Mouse (Mus musculus): Measurements from ENCODE around the gene Mrpl42. TPM values are rescaled to one million over a fixed set of nuclear protein-coding genes. Genes with fewer than 3 reads are reported as not detected.

The Mrpl42 gene
- polyA plus RNA-seq, 1 experiment from 2014 or later: 295 TPM

DNA sequence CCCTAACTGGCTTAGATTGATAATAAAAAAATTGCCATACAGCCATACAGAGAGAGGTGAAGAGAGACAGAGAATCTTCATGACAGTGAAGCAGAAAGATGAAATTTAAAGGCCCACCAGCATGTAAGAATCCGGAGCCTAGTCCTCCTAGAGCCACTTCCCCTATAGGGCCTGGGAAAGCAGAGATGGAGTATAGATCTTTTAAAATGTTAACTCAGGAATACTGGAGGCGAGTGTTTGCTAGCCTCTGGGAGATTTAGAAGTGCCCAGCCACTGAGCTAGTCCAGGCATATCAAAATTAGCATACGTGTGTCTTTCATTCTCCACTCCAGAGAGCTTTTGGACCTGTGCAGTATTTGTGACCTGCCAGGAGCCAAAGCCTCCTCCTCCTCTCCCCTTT is 7.5 kb upstream of the Mrpl42 start:
- H3K27ac ChIP-seq (ENCODE audit: low read depth, low read length): no peak overlapping the region
- ATAC-seq (ENCODE audit: insufficient read depth, low FRiP score, low TSS enrichment): no peak
- H3K4me2 ChIP-seq (ENCODE audit: low read depth): no peak overlapping the region
- no peak overlapping the region for H3K9ac ChIP-seq (ENCODE audit: low read length)
- H3K9me3 ChIP-seq (ENCODE audit: control insufficient read depth, low read length): no peaks in the 10 kb centered on the region
- no peak for DNase-seq (ENCODE audit: low spot score)
- no peaks in the 10 kb centered on the region for H3K36me3 ChIP-seq (ENCODE audit: control insufficient read depth, insufficient read depth, low read length)
- H3K4me1 ChIP-seq (ENCODE audit: control insufficient read depth, insufficient read depth, low read length): no peaks in the 10 kb centered on the region
- no peaks in the 10 kb centered on the region for H3K27me3 ChIP-seq (ENCODE audit: control insufficient read depth, insufficient read depth, low read length)
- H3K4me3 ChIP-seq (ENCODE audit: low read depth, low read length): no peak overlapping the region
- 74% methylated on average over 3 of the region's 3 CpGs for WGBS

DNA sequence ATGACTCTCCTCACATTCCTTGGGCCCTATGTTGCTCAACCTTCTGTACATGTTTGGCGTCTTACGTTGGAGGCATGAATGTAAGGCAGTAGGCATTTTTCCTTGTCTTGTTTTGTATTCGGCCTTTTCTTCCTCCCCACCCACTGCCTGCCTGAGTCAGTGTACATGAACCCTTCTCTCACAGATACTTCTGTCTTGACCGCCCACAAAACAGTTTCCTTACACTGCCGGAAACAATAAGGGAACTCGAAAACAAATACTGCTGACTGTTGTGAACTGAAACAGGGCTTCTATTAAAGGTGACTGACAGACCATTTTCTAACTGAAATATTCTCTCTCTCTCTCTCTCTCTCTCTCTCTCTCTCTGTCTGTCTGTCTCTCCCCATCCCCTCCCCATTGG is 7.1 kb upstream of the Mrpl42 start:
- H3K4me1 ChIP-seq (ENCODE audit: control insufficient read depth, insufficient read depth, low read length): no peaks in the 10 kb centered on the region
- no peak overlapping the region for H3K4me3 ChIP-seq (ENCODE audit: low read depth, low read length)
- no peak overlapping the region for H3K9ac ChIP-seq (ENCODE audit: low read length)
- ATAC-seq (ENCODE audit: insufficient read depth, low FRiP score, low TSS enrichment): no peak
- 82% methylated on average over 6 of the region's 6 CpGs for WGBS
- no peak overlapping the region for H3K27ac ChIP-seq (ENCODE audit: low read depth, low read length)
- no peak for DNase-seq (ENCODE audit: low spot score)
- no peaks in the 10 kb centered on the region for H3K36me3 ChIP-seq (ENCODE audit: control insufficient read depth, insufficient read depth, low read length)
- H3K4me2 ChIP-seq (ENCODE audit: low read depth): no peak overlapping the region
- H3K27me3 ChIP-seq (ENCODE audit: control insufficient read depth, insufficient read depth, low read length): no peaks in the 10 kb centered on the region
- no peaks in the 10 kb centered on the region for H3K9me3 ChIP-seq (ENCODE audit: control insufficient read depth, low read length)

DNA sequence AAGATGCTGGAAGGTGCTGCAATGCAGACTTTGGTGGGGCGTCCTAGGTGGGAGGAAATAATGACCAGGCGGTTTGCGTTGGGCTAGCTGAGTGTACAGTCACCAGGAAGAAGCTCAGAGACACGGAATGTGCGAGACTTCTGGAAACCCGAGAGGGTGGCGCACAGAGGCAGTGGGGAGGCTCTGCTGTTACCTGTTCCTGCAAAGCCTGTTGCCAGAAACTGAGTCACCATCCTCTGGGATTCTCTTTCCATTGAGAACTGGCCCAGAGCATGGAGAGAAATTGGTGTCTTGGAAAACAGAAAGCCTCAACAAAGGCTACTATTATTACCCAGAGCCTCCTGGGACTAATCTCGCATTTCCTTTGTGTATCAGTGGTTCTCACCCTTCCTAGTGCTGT is 6.4 kb upstream of the Mrpl42 start:
- no peaks in the 10 kb centered on the region for H3K36me3 ChIP-seq (ENCODE audit: control insufficient read depth, insufficient read depth, low read length)
- ATAC-seq (ENCODE audit: insufficient read depth, low FRiP score, low TSS enrichment): no peak

DNA sequence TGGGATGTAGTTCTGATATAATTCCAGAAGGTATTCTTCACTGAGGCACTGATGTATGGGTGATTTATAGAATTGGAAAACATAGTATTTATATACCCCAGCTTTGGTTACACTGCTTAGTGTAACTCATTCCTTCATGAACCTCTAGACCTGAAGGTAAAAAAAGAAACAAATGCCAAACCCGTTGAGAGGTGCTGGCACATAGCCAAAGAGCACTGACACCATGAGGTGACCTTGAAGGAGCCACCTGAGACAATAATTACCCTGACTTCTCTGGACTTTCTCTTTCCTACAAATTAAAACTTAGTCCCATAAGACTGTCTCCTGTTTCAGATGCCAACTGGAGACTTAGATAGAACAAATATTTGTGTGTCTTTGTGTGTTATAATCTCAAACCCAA is 2.6 kb upstream of the Mrpl42 start:
- ATAC-seq (ENCODE audit: insufficient read depth, low FRiP score, low TSS enrichment): no peak
- peaks cover 6% of the 10 kb centered on the region; the same call in 1 of the 2 replicates for H3K4me1 ChIP-seq (ENCODE audit: control insufficient read depth, insufficient read depth, low read length)
- H3K4me2 ChIP-seq (ENCODE audit: low read depth): no peak overlapping the region
- DNase-seq (ENCODE audit: low spot score): no peak
- H3K27me3 ChIP-seq (ENCODE audit: control insufficient read depth, insufficient read depth, low read length): no peaks in the 10 kb centered on the region
- 57% methylated on average over 1 of the region's 1 CpGs for WGBS
- no peaks in the 10 kb centered on the region for H3K36me3 ChIP-seq (ENCODE audit: control insufficient read depth, insufficient read depth, low read length)
- H3K4me3 ChIP-seq (ENCODE audit: low read depth, low read length): no peak overlapping the region
- H3K9ac ChIP-seq (ENCODE audit: low read length): no peak overlapping the region
- H3K27ac ChIP-seq (ENCODE audit: low read depth, low read length): no peak overlapping the region
- no peaks in the 10 kb centered on the region for H3K9me3 ChIP-seq (ENCODE audit: control insufficient read depth, low read length)

More for the DNA sequence above, 6.4 kb upstream of the Mrpl42 start:
- no peak overlapping the region for H3K4me2 ChIP-seq (ENCODE audit: low read depth)
- DNase-seq (ENCODE audit: low spot score): no peak
- H3K9me3 ChIP-seq (ENCODE audit: control insufficient read depth, low read length): no peaks in the 10 kb centered on the region
- no peak overlapping the region for H3K9ac ChIP-seq (ENCODE audit: low read length)
- 89% methylated on average over 8 of the region's 8 CpGs for WGBS
- H3K27me3 ChIP-seq (ENCODE audit: control insufficient read depth, insufficient read depth, low read length): no peaks in the 10 kb centered on the region
- no peak overlapping the region for H3K27ac ChIP-seq (ENCODE audit: low read depth, low read length)
- no peaks in the 10 kb centered on the region for H3K4me1 ChIP-seq (ENCODE audit: control insufficient read depth, insufficient read depth, low read length)
- H3K4me3 ChIP-seq (ENCODE audit: low read depth, low read length): no peak overlapping the region

DNA sequence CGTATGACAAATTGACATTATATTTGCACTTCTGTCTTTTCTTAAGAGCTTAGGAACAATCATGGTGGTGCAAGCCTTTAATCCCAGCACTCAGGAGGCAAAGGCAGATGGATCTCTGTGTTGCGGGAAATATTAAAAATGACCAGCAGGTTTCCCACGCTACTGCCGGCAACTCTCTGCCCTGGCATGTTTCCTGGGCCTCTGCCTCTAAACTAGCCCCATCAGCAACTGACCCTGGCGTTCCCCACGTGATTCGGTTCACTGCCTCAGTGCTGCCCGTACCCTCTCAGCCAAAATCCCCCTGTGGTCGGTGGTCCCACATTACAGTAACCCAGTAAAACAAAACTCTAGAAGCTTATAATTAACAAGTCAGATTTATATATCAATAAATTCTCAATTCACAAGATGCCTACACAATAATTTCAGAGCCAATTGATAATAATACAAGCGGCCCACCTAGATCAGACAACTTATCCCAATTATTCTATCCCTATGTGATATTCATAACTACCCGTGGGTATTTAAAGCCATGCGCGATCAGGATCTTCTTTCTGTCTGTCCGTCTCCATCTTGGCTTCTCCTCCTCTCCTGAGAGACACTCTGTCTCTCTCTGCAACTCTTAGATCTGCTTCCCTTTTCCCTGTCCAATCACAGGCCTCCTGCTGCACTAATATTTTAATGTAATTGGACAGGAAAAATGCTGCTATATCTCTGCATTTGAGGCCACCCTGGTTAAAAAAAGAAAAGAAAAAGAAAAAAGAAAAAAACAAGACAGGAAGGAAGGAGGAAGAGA is 1.9 kb upstream of the Mrpl42 start:
- H3K27me3 ChIP-seq (ENCODE audit: control insufficient read depth, insufficient read depth, low read length): no peaks in the 10 kb centered on the region
- 91% methylated on average over 14 of the region's 14 CpGs for WGBS
- no peaks in the 10 kb centered on the region for H3K9me3 ChIP-seq (ENCODE audit: control insufficient read depth, low read length)

DNA sequence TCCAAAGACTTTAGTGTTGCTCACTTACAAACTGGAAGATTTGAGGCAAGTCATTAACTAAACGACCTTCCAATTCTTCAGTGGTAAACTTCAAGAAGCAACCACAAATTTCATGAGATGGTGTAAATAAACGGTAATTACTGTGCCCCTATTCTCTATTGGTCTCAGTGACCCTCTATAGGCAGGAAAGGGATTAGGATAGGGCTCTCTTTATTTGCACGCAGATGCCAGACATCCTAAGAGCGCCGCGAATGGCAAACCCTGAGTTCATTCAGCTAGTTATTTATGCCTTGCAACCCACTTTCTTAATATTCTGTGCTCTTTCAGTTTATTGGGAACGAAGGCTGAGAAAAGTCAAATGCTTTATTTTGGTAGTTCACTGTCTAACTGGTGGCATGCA is 707 bp downstream of the Mrpl42 start:
- peak; percentile 53; the same call in 1 of the 2 replicates for ATAC-seq (ENCODE audit: insufficient read depth, low FRiP score, low TSS enrichment)
- 2% methylated on average over 7 of the region's 7 CpGs for WGBS
- H3K4me1 ChIP-seq (ENCODE audit: control insufficient read depth, insufficient read depth, low read length): peaks cover 6% of the 10 kb centered on the region; the same call in 1 of the 2 replicates
- H3K27ac ChIP-seq (ENCODE audit: low read depth, low read length): no peak overlapping the region
- peak; percentile 23 for DNase-seq (ENCODE audit: low spot score)
- H3K9ac ChIP-seq (ENCODE audit: low read length): peak overlapping the region; percentile 88
- no peaks in the 10 kb centered on the region for H3K27me3 ChIP-seq (ENCODE audit: control insufficient read depth, insufficient read depth, low read length)
- peak overlapping the region; percentile 87 for H3K4me3 ChIP-seq (ENCODE audit: low read depth, low read length)
- H3K9me3 ChIP-seq (ENCODE audit: control insufficient read depth, low read length): no peaks in the 10 kb centered on the region
- H3K36me3 ChIP-seq (ENCODE audit: control insufficient read depth, insufficient read depth, low read length): 0 out of 2 replicates have a peak, but pooled peaks cover 2% of the 10 kb centered on the region
- peak overlapping the region; percentile 49 for H3K4me2 ChIP-seq (ENCODE audit: low read depth)

More for the DNA sequence above, 1.9 kb upstream of the Mrpl42 start:
- DNase-seq (ENCODE audit: low spot score) (no peak), ATAC-seq (ENCODE audit: insufficient read depth, low FRiP score, low TSS enrichment) (no peak)
- Histone ChIP-seq H3K4me1 (ENCODE audit: control insufficient read depth, insufficient read depth, low read length) (peaks cover 6% of the 10 kb centered on the region; the same call in 1 of the 2 replicates), H3K36me3 (ENCODE audit: control insufficient read depth, insufficient read depth, low read length) (no peaks in the 10 kb centered on the region), H3K27ac (ENCODE audit: low read depth, low read length) (no peak overlapping the region), H3K9ac (ENCODE audit: low read length) (no peak overlapping the region), H3K4me3 (ENCODE audit: low read depth, low read length) (no peak overlapping the region), H3K4me2 (ENCODE audit: low read depth) (no peak overlapping the region)

DNA sequence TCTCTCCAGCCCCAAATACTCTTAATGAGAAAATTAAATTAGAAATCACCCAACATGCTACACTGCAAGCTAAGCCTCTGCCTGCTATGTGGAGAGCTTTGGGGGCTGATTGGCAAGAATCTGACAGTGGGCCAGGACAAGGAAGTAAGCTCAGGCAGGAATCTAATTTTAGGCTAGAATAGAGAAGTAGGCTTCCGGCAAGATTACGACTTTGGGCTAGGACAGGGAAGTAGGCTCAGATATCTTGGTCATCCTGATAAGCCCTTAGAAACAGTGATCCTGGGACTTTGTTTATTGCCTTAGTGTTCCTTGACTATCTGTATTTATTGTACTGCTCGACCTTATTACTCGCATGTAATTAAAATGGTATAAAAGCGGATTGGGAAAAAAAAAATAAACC is 7.5 kb downstream of the Mrpl42 start:
- H3K27me3 ChIP-seq (ENCODE audit: control insufficient read depth, insufficient read depth, low read length): no peaks in the 10 kb centered on the region
- no peak for DNase-seq (ENCODE audit: low spot score)
- H3K4me2 ChIP-seq (ENCODE audit: low read depth): no peak overlapping the region
- H3K9me3 ChIP-seq (ENCODE audit: control insufficient read depth, low read length): no peaks in the 10 kb centered on the region
- peaks cover 13% of the 10 kb centered on the region for H3K36me3 ChIP-seq (ENCODE audit: control insufficient read depth, insufficient read depth, low read length)
- WGBS: 97% methylated on average over 5 of the region's 5 CpGs
- H3K4me3 ChIP-seq (ENCODE audit: low read depth, low read length): no peak overlapping the region
- no peak overlapping the region for H3K9ac ChIP-seq (ENCODE audit: low read length)
- no peak overlapping the region for H3K27ac ChIP-seq (ENCODE audit: low read depth, low read length)
- ATAC-seq (ENCODE audit: insufficient read depth, low FRiP score, low TSS enrichment): no peak
- H3K4me1 ChIP-seq (ENCODE audit: control insufficient read depth, insufficient read depth, low read length): no peaks in the 10 kb centered on the region

DNA sequence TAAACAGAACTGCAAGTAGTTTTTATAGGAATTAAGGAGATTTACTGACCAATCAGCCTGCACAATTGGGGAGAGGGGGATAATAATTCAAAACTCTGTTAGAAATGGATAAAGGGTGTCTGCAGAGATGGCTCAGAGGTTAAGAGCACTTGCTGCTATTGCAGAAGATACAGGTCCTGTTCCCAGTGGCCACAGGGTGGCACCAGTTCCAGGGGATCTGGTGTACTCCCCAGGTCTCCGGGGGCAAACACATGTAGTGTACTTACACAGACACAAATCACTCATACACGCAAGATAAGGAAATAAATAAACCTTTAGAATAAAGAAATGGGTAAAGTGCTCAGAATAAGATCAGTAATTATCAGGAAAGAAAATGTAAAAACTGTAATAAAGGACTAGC is 12.1 kb downstream of the Mrpl42 start:
- DNase-seq (ENCODE audit: low spot score): no peak
- no peak for ATAC-seq (ENCODE audit: insufficient read depth, low FRiP score, low TSS enrichment)
- Histone ChIP-seq H3K27me3 (ENCODE audit: control insufficient read depth, insufficient read depth, low read length) (no peaks in the 10 kb centered on the region), H3K4me3 (ENCODE audit: low read depth, low read length) (no peak overlapping the region), H3K9me3 (ENCODE audit: control insufficient read depth, low read length) (no peaks in the 10 kb centered on the region), H3K4me1 (ENCODE audit: control insufficient read depth, insufficient read depth, low read length) (no peaks in the 10 kb centered on the region), H3K9ac (ENCODE audit: low read length) (no peak overlapping the region), H3K36me3 (ENCODE audit: control insufficient read depth, insufficient read depth, low read length) (peaks cover 20% of the 10 kb centered on the region), H3K4me2 (ENCODE audit: low read depth) (no peak overlapping the region), H3K27ac (ENCODE audit: low read depth, low read length) (no peak overlapping the region)
- 92% methylated on average over 2 of the region's 2 CpGs for WGBS

DNA sequence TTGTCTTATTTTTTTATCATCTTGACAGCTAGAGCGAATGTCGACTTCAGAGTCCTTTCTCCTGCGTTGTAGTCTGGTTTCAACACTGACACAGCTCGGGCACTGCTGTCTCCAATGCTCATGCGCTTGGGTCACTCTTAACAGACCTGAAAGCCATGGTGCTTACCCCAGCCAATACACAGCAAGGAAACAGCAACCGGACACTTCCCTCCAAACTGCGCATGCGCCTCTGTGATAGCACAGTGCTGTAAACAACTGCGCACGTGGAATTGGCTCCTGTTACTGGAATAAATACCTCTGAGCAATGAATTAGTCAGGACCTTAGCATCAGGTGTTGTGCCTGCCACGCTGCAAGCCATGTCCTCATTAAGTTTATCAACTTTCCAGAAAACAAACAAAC is 24.2 kb downstream of the Mrpl42 start:
- 90% methylated on average over 11 of the region's 11 CpGs for WGBS
- Histone ChIP-seq H3K27me3 (ENCODE audit: control insufficient read depth, insufficient read depth, low read length) (no peaks in the 10 kb centered on the region), H3K4me3 (ENCODE audit: low read depth, low read length) (no peak overlapping the region), H3K9ac (ENCODE audit: low read length) (no peak overlapping the region), H3K36me3 (ENCODE audit: control insufficient read depth, insufficient read depth, low read length) (no peaks in the 10 kb centered on the region), H3K9me3 (ENCODE audit: control insufficient read depth, low read length) (no peaks in the 10 kb centered on the region), H3K4me2 (ENCODE audit: low read depth) (no peak overlapping the region), H3K4me1 (ENCODE audit: control insufficient read depth, insufficient read depth, low read length) (no peaks in the 10 kb centered on the region), H3K27ac (ENCODE audit: low read depth, low read length) (no peak overlapping the region)
- no peak for ATAC-seq (ENCODE audit: insufficient read depth, low FRiP score, low TSS enrichment)
- DNase-seq (ENCODE audit: low spot score): no peak
